Mouse (Mus musculus) macrophage (primary cell): ENCODE measurements at regions not wholly inside any gene's neighbourhood (a gene's known extent, or its start where the extent isn't known, plus 50 kb on each side); places are given as distances from the start of the nearest gene placed in this dataset.

Source experiments
- H3K27ac ChIP-seq: fragments of 350-480 bp; formaldehyde crosslinking; 2 replicates; pipeline ENCODE4 v1.9.0; 2021
- H3K36me3 ChIP-seq: fragments of 350-480 bp; formaldehyde crosslinking; 2 replicates; pipeline ENCODE4 v1.9.0; 2021; ENCODE audit errors: inconsistent target
- H3K4me3 ChIP-seq: fragments of 350-480 bp; formaldehyde crosslinking; 2 replicates; pipeline ENCODE4 v1.9.0; 2021; ENCODE audit errors: inconsistent target
- H3K79me2 ChIP-seq: fragments of 350-480 bp; formaldehyde crosslinking; 2 replicates; pipeline ENCODE4 v1.9.0; 2021; ENCODE audit errors: inconsistent target
- WGBS: methylation state at CpG from one replicate; pipeline ENCODE4 v1.1.7; 2026; ENCODE audit warnings: inconsistent platforms; ENCODE audit not compliant: missing documents; 5-methylcytosine and 5-hydroxymethylcytosine counted together

DNA sequence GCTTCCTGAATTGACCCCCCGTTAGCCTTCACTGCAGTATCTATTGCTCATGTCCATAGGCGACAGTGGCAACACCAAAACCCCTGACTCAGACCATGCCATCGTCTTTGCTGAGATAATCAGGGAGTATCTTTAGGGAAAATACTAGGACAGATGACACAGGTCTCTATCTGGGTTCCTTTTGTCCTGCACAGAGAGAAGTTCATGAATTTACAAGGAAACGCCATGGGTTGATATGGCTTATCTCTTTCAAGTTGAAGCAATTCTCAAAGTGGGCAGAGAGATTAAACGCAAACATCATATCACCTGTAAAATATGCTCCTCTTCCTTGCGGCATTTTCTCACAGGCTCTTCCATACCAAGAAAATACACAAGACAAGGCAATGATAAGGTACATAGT is 124.8 kb upstream of the Klf6 start:
- Histone ChIP-seq H3K36me3 (no peaks in the 10 kb centered on the region), H3K27ac (no peak overlapping the region), H3K4me3 (no peak overlapping the region), H3K79me2 (no peaks in the 10 kb centered on the region)
- WGBS, result 99% methylated on average over 6 of the region's 6 CpGs

DNA sequence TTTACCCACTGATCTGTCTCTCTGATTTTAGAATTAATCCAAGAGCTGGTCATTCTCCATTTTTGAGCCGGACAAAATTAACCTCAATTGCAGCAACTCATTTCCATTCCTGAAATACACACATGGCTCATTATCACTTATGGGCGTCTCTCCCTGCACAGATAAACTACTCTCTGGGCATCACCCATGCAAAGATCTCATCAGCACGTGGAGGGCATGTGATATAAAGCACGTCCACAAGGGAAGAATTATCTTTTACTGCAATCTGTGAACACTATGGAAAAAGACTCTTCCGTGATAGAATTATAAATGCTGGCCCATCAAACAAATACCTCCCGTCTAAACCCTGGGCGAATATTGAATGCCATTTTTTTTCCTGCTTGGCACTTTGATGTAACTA is 124.1 kb upstream of the Klf6 start:
- H3K4me3 ChIP-seq, result no peak overlapping the region
- H3K36me3 ChIP-seq, result no peaks in the 10 kb centered on the region
- 93% methylated on average over 7 of the region's 7 CpGs for WGBS
- no peak overlapping the region for H3K27ac ChIP-seq
- H3K79me2 ChIP-seq, result no peaks in the 10 kb centered on the region

DNA sequence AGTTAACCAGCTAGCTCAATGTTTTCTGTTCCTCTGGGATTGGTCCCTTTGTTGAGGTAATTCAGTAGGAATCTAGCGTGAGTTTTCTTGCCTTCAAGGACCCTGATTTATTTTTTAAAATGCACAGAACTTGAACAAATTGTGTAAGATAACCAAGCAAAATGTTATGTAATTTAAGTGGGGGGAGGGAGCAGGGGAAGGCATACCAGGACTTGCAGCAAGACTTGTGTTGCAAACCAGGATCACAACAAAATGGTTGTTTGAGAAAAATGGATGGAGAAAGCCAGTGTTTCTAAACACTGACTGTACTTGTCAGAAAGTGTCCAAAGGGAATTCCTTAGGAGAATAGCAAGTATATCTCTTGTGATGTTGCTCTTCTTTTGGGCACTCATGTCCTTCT is 120.5 kb upstream of the Klf6 start:
- Histone ChIP-seq H3K27ac (no peak overlapping the region), H3K36me3 (no peaks in the 10 kb centered on the region), H3K4me3 (no peak overlapping the region), H3K79me2 (no peaks in the 10 kb centered on the region)
- WGBS, result 89% methylated on average over 1 of the region's 1 CpGs

DNA sequence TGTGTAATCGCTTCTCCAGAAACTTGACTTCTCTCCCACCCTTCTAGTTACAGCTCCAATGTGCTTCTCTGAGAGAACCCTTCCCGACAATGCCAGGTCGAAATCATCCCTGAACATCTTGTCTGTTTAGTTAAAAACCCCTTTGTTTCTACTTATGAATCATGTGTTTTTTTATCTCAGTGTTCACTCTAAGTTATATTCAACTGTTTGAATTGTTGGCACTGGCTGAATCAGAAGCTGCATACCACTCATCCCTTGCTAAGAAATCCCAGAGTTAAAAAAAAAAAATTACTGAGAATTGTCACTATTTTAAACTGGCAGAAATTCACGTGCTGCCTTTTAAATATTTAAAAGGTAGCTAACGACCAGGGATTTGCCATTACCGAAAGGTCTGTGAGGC is 116.3 kb upstream of the Klf6 start:
- Histone ChIP-seq H3K27ac (no peak overlapping the region), H3K79me2 (no peaks in the 10 kb centered on the region), H3K36me3 (no peaks in the 10 kb centered on the region), H3K4me3 (no peak overlapping the region)
- WGBS, result 97% methylated on average over 6 of the region's 6 CpGs

DNA sequence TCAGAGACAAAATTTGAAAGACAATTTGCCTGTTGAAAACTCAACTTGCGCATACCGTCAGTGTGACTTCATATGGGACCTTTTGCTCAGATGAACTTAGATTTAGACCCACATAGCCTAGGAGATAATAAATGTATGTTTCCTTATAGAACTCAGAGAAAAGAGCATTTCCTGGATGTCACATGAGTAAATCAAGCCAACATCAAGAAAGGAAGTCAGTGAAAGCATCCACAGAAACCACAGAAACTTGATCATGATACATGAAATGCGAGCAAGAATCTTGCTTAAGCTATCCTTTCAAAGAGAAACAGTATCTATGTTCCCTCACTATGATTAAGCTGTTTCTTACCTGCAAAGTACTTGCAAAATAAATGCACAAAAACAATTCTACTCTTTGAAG is 104.1 kb upstream of the Klf6 start:
- H3K4me3 ChIP-seq, result no peak overlapping the region
- 71% methylated on average over 3 of the region's 3 CpGs for WGBS
- H3K27ac ChIP-seq, result no peak overlapping the region
- H3K79me2 ChIP-seq, result no peaks in the 10 kb centered on the region
- H3K36me3 ChIP-seq, result no peaks in the 10 kb centered on the region

DNA sequence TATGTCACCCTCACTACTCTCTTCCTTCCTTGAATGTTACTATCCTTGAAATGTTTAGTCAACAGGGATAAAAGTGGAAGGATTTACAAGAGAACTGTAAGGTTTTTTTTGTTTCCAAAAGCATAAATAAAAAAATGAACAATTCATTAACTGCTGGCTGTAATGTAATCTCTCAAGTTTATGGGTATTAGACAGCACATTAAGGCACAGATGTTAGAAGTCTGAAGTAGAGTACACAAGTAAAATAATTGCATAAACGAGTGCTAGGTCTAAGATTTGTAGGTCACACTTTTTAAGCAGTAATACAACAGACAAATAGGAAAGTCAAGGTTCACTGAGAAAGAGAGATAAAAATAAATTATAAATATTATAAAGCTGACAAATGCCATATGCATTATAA is 103.3 kb upstream of the Klf6 start:
- no peak overlapping the region for H3K4me3 ChIP-seq
- H3K79me2 ChIP-seq, result no peaks in the 10 kb centered on the region
- no peak overlapping the region for H3K27ac ChIP-seq
- no peaks in the 10 kb centered on the region for H3K36me3 ChIP-seq
- 100% methylated on average over 1 of the region's 1 CpGs for WGBS

DNA sequence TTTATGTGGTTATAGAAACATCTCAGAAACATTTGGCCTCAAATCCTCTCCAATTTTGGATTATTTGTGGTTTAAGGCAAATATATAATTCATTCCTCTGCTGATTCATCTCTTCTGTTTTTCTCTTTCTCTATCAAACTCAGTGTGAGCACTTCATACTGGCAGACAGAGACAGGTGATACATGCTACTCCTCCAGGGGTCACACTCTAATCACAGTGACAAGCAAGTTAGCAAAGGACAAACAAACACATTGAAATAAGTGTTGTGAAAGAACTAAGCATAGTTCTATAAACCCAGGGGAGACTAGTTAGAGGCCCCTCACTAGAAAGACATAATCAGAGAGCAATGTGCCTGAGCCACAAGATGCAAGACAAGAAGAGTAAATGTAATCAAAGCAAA is 101.3 kb upstream of the Klf6 start:
- Histone ChIP-seq H3K79me2 (no peaks in the 10 kb centered on the region), H3K4me3 (no peak overlapping the region), H3K27ac (no peak overlapping the region), H3K36me3 (no peaks in the 10 kb centered on the region)

DNA sequence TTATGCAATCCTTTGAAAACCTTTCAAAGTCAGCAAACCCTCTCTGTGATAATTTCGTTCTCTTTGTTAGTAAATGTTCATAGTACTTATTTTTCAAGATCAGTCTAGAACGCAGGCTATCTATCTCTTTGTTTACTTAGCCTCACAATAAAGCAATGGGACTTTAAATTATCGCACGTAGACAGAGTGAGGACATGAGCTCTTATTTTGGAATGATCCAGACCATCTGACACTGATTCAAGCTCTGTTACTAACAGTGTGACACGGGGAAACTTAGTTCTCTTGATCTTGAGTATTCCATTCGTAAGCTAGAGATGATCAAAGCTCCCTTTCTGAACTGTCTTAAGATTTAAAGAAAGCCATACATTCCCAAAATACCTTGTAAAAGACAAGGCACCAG is 94.9 kb upstream of the Klf6 start:
- WGBS, result 94% methylated on average over 6 of the region's 6 CpGs
- H3K36me3 ChIP-seq, result no peaks in the 10 kb centered on the region
- no peaks in the 10 kb centered on the region for H3K79me2 ChIP-seq
- no peak overlapping the region for H3K27ac ChIP-seq
- no peak overlapping the region for H3K4me3 ChIP-seq

DNA sequence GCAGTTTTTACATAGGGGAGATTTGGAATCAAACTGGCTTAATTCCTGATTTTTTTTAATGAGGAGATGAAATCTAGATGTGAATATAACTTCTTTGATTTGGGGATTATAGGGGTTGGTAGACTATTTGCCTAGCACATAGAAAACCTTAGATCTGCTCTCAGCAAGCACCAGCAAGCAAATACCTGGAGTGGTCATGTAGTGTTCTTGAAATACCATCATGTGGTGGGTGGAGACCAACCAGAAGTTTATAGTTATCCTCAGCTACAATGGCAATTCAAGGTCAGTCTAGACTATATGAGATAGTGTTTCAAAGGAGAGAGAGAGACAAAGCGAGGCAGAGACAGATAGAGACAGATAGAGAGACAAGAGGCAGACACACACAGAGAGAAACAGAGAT is 94.1 kb upstream of the Klf6 start:
- no peak overlapping the region for H3K4me3 ChIP-seq
- H3K27ac ChIP-seq, result no peak overlapping the region
- H3K79me2 ChIP-seq, result no peaks in the 10 kb centered on the region
- no peaks in the 10 kb centered on the region for H3K36me3 ChIP-seq
- 100% methylated on average over 1 of the region's 1 CpGs for WGBS

DNA sequence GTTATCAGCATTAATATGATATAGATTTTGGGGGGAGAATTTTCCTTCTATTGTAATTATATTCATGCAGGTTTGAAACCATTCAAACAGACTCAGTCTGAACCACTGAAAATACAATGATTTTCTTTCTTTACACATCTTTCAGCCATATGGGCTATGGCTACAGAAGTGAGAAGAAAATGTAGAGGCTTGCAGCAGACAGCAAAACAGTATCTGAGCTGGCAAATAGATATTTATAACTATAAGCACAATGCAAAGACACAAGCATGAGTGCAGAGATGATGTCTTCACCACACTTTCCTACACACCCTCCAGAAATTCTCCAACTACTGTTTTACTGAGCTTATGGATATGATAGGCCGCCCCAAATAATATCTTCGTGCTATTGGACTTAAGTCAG is 92.6 kb upstream of the Klf6 start:
- Histone ChIP-seq H3K36me3 (no peaks in the 10 kb centered on the region), H3K4me3 (no peak overlapping the region), H3K79me2 (no peaks in the 10 kb centered on the region), H3K27ac (no peak overlapping the region)
- WGBS, result 90% methylated on average over 2 of the region's 2 CpGs

DNA sequence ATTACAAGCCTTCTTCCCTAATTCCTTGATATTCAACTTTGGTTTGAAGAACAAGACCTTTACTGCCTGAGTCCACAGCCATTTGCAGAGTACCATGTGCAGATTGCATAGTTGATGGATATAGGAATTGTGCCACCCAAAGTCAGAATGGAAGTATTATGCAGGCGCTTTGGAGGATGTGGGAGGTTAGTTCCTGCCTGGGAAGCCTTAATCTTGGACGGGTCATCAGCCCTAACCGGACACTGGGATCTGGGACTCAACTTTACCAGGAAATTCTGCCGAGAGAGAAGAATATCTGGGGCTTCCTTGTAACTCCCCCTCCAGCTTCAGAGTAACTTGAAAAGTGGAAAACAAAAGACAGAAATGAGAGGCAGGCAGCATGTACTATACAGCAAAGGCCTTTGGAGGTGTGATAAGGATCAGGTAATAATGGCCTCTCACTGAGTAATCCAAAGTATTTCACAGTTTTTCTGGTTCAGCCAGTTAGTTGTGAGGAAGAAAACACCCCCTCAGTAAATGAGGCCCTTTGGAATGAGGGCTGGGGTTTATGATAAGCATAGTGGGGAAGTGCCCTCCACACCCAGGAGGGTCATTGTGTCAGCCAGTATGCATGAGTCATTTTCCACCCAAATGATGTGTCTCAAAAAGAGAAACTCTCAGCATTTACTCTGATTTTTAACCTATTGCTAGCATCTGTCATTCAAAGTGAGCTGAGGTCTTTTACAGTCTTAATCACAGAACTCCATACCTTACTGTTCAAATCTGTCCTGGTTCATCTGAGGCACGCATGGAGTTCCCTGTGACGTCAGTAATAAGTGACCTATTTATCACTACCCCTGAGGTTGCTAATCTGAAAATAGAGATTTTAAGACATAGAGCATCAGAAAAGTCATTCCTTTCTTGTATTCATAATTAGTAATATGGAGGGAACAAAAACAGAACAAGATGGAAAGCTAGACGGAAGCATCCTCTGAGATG is 91.7 kb upstream of the Klf6 start:
- Histone ChIP-seq H3K79me2 (no peaks in the 10 kb centered on the region), H3K36me3 (no peaks in the 10 kb centered on the region), H3K4me3 (no peak overlapping the region), H3K27ac (peak overlapping the region; percentile 45)
- 97% methylated on average over 7 of the region's 7 CpGs for WGBS

DNA sequence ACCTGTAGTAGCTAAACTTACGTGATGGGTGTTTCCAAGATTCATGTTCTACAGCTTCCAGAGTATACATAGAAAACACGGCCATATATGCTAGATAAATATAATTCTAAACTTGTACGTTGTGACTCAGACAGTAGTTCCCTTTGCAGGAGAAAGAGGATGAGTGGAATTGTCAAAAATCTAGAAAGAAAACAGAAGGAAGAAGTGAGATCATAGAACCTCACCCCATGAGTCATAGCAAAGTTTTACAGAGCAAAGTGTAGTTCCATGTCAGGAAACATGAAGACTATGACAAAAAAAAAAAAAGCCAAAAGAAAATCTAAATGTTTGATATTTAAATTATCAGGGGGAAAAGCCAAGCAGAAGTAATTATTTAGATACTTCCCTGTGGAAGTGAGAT is 87.5 kb upstream of the Klf6 start:
- H3K4me3 ChIP-seq, result no peak overlapping the region
- H3K36me3 ChIP-seq, result no peaks in the 10 kb centered on the region
- H3K27ac ChIP-seq, result peak overlapping the region; percentile 72
- no peaks in the 10 kb centered on the region for H3K79me2 ChIP-seq
- 39% methylated on average over 3 of the region's 3 CpGs for WGBS

DNA sequence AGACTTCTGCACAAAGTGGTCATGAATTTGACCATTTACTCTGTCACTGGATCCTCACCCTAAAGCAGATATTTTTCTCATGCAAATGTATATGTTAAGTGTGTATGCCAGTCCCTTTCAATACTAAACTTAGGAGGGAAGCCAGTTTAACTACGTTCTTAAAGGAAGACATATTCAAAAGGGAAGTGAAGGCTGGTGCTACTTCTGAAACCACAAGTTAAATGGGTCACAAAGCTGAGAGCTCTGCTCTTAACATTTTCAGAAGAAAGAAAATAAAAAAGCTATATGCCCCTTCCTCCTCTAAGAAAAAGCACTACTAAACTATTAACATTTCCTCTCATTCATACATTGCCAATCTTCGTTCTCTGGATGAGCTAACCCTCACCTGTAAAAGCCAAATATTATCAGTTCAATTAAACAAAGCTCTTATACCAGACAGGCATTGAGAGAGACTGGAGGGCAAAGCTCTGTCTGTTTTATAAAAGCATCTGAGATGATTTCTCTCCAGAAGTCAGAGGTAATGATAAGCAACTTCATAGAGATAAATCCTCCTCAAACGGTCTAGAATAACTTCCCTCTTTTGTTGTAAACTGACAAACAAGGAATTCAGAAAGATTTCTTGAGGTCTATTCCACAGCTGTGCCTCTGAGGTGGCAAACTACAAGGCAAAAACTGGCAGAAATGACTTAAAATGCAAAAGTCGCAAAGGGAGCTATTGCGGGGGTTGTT is 82.7 kb upstream of the Klf6 start:
- 19% methylated on average over 5 of the region's 5 CpGs for WGBS
- Histone ChIP-seq H3K79me2 (no peaks in the 10 kb centered on the region), H3K4me3 (no peak overlapping the region), H3K27ac (peak overlapping the region; percentile 86), H3K36me3 (no peaks in the 10 kb centered on the region)

DNA sequence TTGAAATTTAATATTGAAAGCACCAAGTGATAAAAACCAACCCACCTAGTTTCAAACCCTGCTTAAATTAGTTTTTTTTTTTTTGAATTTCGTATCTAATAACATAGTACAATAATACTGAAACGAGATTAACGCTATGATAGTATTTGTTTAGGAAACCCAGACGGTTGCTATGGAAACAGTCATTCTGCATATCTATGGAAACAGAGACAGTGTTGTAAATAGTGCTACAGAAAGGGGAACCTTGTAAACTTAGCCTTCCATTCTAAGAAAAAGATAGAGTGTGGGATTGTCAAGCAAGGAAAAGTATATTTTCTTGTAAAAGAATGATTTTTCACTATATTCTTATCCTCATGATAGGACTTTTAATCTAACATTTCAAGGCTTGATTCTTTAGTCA is 81.9 kb upstream of the Klf6 start:
- 6% methylated on average over 4 of the region's 4 CpGs for WGBS
- H3K27ac ChIP-seq, result peak overlapping the region; percentile 86
- H3K4me3 ChIP-seq, result no peak overlapping the region
- no peaks in the 10 kb centered on the region for H3K36me3 ChIP-seq
- H3K79me2 ChIP-seq, result no peaks in the 10 kb centered on the region

DNA sequence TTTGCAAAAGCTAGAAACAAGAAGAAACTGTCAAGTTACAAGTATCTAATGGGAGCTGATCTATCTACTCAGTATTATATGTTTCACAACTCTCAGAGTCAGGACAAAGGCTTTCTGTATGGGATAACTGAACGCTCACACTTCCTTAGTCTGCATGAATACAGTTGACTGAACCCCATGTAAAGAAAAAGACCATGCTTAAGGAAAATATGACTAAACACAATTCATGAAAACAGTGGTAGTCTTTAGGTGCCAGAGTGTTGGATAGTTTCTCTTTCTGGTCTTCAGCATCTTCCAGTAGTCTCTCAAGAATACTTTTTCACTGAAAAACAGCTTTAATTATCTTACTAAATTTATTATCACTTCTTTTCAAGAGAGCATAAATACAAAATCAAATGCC is 78.7 kb upstream of the Klf6 start:
- Histone ChIP-seq H3K27ac (no peak overlapping the region), H3K4me3 (no peak overlapping the region), H3K79me2 (no peaks in the 10 kb centered on the region), H3K36me3 (no peaks in the 10 kb centered on the region)
- WGBS, result 100% methylated on average over 1 of the region's 1 CpGs
